Mouse (Mus musculus) heart, embryonic 12.5 days (tissue): Measurements from ENCODE around the gene Cfap299. TPM values are rescaled to one million over a fixed set of nuclear protein-coding genes. Genes with fewer than 3 reads are reported as not detected.

ENCODE experiments used
- ATAC-seq: fragments of 200-750 bp; cut with Nextera tagmentation; 2 replicates; pipeline ENCODE4 v1.8.0; 2017; ENCODE audit warnings: moderate TSS enrichment, moderate library complexity; ENCODE audit not compliant: insufficient number of reproducible peaks, low FRiP score
- H3K27ac ChIP-seq: fragments of 300-500 bp; sonication (generic); 2 replicates; pipeline ENCODE4 v1.5.1; 2016; ENCODE audit warnings: mild to moderate bottlenecking, moderate library complexity; ENCODE audit not compliant: poor library complexity, severe bottlenecking
- H3K27me3 ChIP-seq: fragments of 300-500 bp; sonication (generic); replicated peaks from 2 replicates; pipeline ENCODE4 v1.6.1; 2016; ENCODE audit warnings: mild to moderate bottlenecking, moderate library complexity
- H3K36me3 ChIP-seq: fragments of 300-500 bp; sonication (generic); 2 replicates; pipeline ENCODE4 v1.6.1; 2016; ENCODE audit warnings: mild to moderate bottlenecking, moderate library complexity
- H3K4me1 ChIP-seq: fragments of 300-500 bp; sonication (generic); replicated peaks from 2 replicates; pipeline ENCODE4 v1.6.1; 2016; ENCODE audit warnings: mild to moderate bottlenecking
- H3K4me2 ChIP-seq: fragments of 300-500 bp; sonication (generic); 2 replicates; pipeline ENCODE4 v1.6.1; 2016; ENCODE audit warnings: mild to moderate bottlenecking, moderate library complexity
- H3K4me3 ChIP-seq: fragments of 300-500 bp; sonication (generic); 2 replicates; pipeline ENCODE4 v1.5.1; 2016; ENCODE audit warnings: mild to moderate bottlenecking
- H3K9ac ChIP-seq: fragments of 300-500 bp; sonication (generic); 2 replicates; pipeline ENCODE4 v1.6.1; 2016; ENCODE audit warnings: mild to moderate bottlenecking, moderate library complexity
- H3K9me3 ChIP-seq: fragments of 300-500 bp; sonication (generic); replicated peaks from 2 replicates; pipeline ENCODE4 v1.6.1; 2016; ENCODE audit warnings: mild to moderate bottlenecking, moderate library complexity
- WGBS: fragments of 180-500 bp; shearing (Covaris S2); methylation state at CpG from one replicate; pipeline ENCODE4 v1.1.7; 2016; 5-methylcytosine and 5-hydroxymethylcytosine counted together
- microRNA counts: library from miRNA; unstranded; fragments of <30 nt; microRNA quantifications from one replicate; lab custom pipeline; 2017
- microRNA-seq: library from miRNA; unstranded; fragments of <30 nt; microRNA quantifications from one replicate; pipeline ENCODE4, GENCODE M21; 2017
- polyA plus RNA-seq: library from polyadenylated mRNA; unstranded; fragments of >200 nt; fragmentation: Nextera tagmentation; extraction: Ambion mirVana; gene quantifications from 2 replicates; pipeline ENCODE4 v1.2.1, GENCODE M21; 2016

Gene Cfap299
- polyA plus RNA-seq, 1 experiment from 2014 or later = not detected

- Histone ChIP-seq H3K4me3 (no peak overlapping the region), H3K9me3 (no peaks in the 10 kb centered on the region), H3K4me1 (no peaks in the 10 kb centered on the region), H3K27me3 (peaks cover 5% of the 10 kb centered on the region), H3K27ac (no peak overlapping the region), H3K4me2 (no peak overlapping the region), H3K9ac (no peak overlapping the region), H3K36me3 (no peaks in the 10 kb centered on the region)
- 81% methylated on average over 9 of the region's 9 CpGs for whole genome bisulfite sequencing
- ATAC-seq = no peak
Measured at GRCm38 (mm10) chr5:98833760-98834159, 504.7 kb downstream of the Cfap299 start.

GRCm38 (mm10) chr5:98834300-98834699 lies 505.2 kb downstream of the Cfap299 start:
- Histone ChIP-seq H3K36me3 (no peaks in the 10 kb centered on the region), H3K4me3 (no peak overlapping the region), H3K4me1 (no peaks in the 10 kb centered on the region), H3K9ac (no peak overlapping the region), H3K4me2 (no peak overlapping the region), H3K9me3 (no peaks in the 10 kb centered on the region), H3K27ac (no peak overlapping the region), H3K27me3 (peaks cover 5% of the 10 kb centered on the region)
- ATAC-seq = no peak
- WGBS = 85% methylated on average over 6 of the region's 6 CpGs

- 79% methylated on average over 7 of the region's 7 CpGs for WGBS
- no peak overlapping the region for H3K4me3 ChIP-seq
- H3K9me3 ChIP-seq = no peaks in the 10 kb centered on the region
- no peaks in the 10 kb centered on the region; the same call in 1 of the 2 replicates for H3K27me3 ChIP-seq
- H3K4me2 ChIP-seq = no peak overlapping the region
- H3K27ac ChIP-seq = no peak overlapping the region
- no peak for ATAC-seq
- H3K4me1 ChIP-seq = no peaks in the 10 kb centered on the region
- H3K36me3 ChIP-seq = no peaks in the 10 kb centered on the region
- H3K9ac ChIP-seq = no peak overlapping the region
Measured at GRCm38 (mm10) chr5:98842600-98843310, 513.7 kb downstream of the Cfap299 start.

GRCm38 (mm10) chr5:98844664-98845063 lies 515.6 kb downstream of the Cfap299 start:
- H3K9ac ChIP-seq = no peak overlapping the region
- peaks cover 3% of the 10 kb centered on the region; the same call in 1 of the 2 replicates for H3K27me3 ChIP-seq
- no peak overlapping the region for H3K4me2 ChIP-seq
- no peak overlapping the region for H3K4me3 ChIP-seq
- no peaks in the 10 kb centered on the region for H3K4me1 ChIP-seq
- H3K27ac ChIP-seq = no peak overlapping the region
- ATAC-seq = no peak
- H3K9me3 ChIP-seq = no peaks in the 10 kb centered on the region
- WGBS = 69% methylated on average over 1 of the region's 1 CpGs
- no peaks in the 10 kb centered on the region for H3K36me3 ChIP-seq

MicroRNA genes within 50 kb of the gene (microRNA counts, 519-probe panel; counts per million panel counts)
- microRNA mmu-miR-703 (lab: Ali Mortazavi, UCI) = not detected

Small RNA genes lying within 50 kb of the gene (microRNA-seq; reads per million reads assigned to microRNA genes)
- not detected for gene Mir703

Other genes starting within 250 kb of the Cfap299 start
- gene Prdm8, start 162.1 kb upstream of the Cfap299 start, polyA plus RNA-seq = not detected in 2 replicates
- gene Fgf5, start 75.1 kb upstream of the Cfap299 start, polyA plus RNA-seq = 0.60 and 0.93 TPM in 2 replicates
- gene Gm11111, start 223.4 kb downstream of the Cfap299 start, polyA plus RNA-seq = not detected in 2 replicates